Mouse (Mus musculus) megakaryocyte, embryonic 14.5 days (primary cell): Measurements from ENCODE around the gene Vmp1. TPM values are rescaled to one million over a fixed set of nuclear protein-coding genes. Genes with fewer than 3 reads are reported as not detected.

Experiments
- H3K27me3 ChIP-seq: replicated peaks from 2 replicates; pipeline ENCODE3; 2012; ENCODE audit warnings: inconsistent platforms
- H3K36me3 ChIP-seq: replicated peaks from 2 replicates; pipeline ENCODE3; 2012; ENCODE audit warnings: low read length, inconsistent platforms, mixed read lengths
- H3K4me1 ChIP-seq: 2 replicates; pipeline ENCODE4 v1.6.1; 2012; ENCODE audit warnings: inconsistent platforms
- H3K4me3 ChIP-seq: replicated peaks from 2 replicates; pipeline ENCODE3; 2012; ENCODE audit warnings: moderate library complexity, mild to moderate bottlenecking, inconsistent platforms
- H3K9me3 ChIP-seq: 2 replicates; pipeline ENCODE4 v1.6.1; 2012; ENCODE audit warnings: inconsistent platforms
- FLI1 ChIP-seq: IDR thresholded peaks from 2 replicates; pipeline ENCODE4 v1.6.1; 2012; ENCODE audit warnings: low read length, inconsistent platforms, mixed read lengths
- GATA1 ChIP-seq: IDR thresholded peaks from 3 replicates; pipeline ENCODE4 v1.6.1; 2012; ENCODE audit warnings: mixed read lengths, low read length, inconsistent platforms, borderline replicate concordance
- polyA plus RNA-seq: library from polyadenylated mRNA; stranded (reverse); fragments of >175 nt; gene quantifications from 2 replicates; pipeline ENCODE4 v1.2.3, GENCODE M21; 2012; ENCODE audit warnings: low replicate concordance; ENCODE audit not compliant: insufficient read depth

Vmp1 gene
- polyA plus RNA-seq, 1 experiment = 25.4 TPM

- H3K4me1 ChIP-seq = peaks cover 32% of the 10 kb centered on the region; the same call in 1 of the 2 replicates
- H3K36me3 ChIP-seq = peaks cover 13% of the 10 kb centered on the region
- TF ChIP-seq GATA1 (no peak), FLI1 (no peak)
- H3K27me3 ChIP-seq = no peaks in the 10 kb centered on the region
- H3K9me3 ChIP-seq = no peaks in the 10 kb centered on the region
- no peak overlapping the region for H3K4me3 ChIP-seq
Observed at GRCm38 (mm10) chr11:86678957-86679356, 4.7 kb downstream of the Vmp1 start.

GRCm38 (mm10) chr11:86675520-86675919 is 8.1 kb downstream of the Vmp1 start:
- peaks cover 13% of the 10 kb centered on the region for H3K36me3 ChIP-seq
- H3K4me1 ChIP-seq = peaks cover 49% of the 10 kb centered on the region
- H3K9me3 ChIP-seq = no peaks in the 10 kb centered on the region
- TF ChIP-seq GATA1 (no peak), FLI1 (no peak)
- no peak overlapping the region for H3K4me3 ChIP-seq
- H3K27me3 ChIP-seq = no peaks in the 10 kb centered on the region

DNA sequence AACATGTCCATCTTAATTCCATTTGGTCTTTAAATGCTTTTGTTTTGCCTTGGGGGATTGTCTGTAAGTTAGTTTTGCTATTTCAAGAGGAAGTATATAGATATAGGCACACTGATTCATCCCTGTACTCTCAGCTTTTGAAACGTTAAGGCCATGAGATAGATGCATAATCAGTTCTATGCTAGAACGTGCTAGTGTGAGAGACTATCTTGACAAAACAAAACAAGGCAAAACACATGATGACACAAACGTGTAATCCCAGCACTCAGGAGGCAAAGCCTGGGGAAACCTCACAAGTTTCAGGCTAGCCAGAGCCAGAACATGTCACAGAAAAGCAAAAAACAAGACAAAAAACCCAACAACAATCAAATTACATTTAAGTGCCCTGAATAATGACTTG is 10.9 kb downstream of the Vmp1 start:
- TF ChIP-seq FLI1 (no peak), GATA1 (no peak)
- Histone ChIP-seq H3K36me3 (peaks cover 13% of the 10 kb centered on the region), H3K9me3 (no peaks in the 10 kb centered on the region), H3K4me1 (peaks cover 53% of the 10 kb centered on the region), H3K4me3 (no peak overlapping the region), H3K27me3 (no peaks in the 10 kb centered on the region)

DNA sequence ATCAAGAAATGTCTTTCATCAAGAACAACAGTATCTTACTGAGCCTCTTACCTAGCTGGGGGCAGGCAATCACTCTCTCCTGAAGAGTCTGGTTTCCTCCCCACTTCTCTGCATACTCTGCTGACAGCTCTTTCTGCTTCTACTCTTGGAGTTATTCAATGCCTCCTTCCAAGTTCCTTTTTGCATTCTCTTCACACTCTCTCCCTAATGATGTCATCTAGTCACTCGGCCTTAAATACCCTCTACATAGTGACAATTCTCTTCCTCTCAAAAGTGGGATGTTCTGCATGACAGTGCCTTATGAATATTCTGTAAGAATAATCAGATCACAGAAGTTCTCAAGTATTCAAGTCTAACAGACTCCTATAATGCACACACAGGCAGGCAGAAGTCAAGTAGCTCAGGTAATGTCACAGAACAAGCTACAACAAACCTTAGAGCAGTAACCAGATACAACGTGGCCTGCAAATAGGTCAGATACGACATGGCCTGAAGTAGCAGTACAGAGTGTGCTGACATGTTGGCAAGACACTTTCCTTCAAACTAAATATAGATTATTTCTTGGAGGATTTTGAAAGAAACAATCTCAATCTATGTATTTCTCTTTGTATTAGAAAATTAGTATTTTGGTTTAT is 12.5 kb downstream of the Vmp1 start:
- no peaks in the 10 kb centered on the region for H3K27me3 ChIP-seq
- H3K4me3 ChIP-seq = no peak overlapping the region
- peaks cover 59% of the 10 kb centered on the region for H3K4me1 ChIP-seq
- TF ChIP-seq GATA1 (no peak), FLI1 (no peak)
- H3K9me3 ChIP-seq = no peaks in the 10 kb centered on the region
- H3K36me3 ChIP-seq = peaks cover 2% of the 10 kb centered on the region

DNA sequence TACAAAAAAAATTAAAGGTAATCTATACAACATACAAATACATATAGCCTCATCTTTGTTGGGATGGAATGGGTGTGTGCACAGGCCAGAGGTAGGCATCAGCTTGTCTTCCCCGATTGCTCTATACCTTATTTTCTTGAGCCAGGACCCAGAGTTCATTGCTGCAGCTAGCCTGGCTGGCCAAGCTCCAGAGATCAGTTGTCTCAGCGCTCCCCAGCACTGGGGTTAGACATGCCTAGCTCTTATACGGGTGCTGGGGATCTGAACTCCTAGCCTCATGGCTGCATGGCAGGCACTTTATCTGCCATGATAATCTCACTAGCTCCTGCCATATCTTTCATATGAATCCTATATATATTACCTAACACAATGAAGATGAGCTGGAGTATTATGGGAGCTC is 15.5 kb downstream of the Vmp1 start:
- Histone ChIP-seq H3K4me3 (no peak overlapping the region), H3K36me3 (peaks cover 24% of the 10 kb centered on the region), H3K4me1 (peaks cover 62% of the 10 kb centered on the region), H3K27me3 (no peaks in the 10 kb centered on the region), H3K9me3 (no peaks in the 10 kb centered on the region)
- no peak for TF ChIP-seq FLI1
- TF ChIP-seq GATA1 = no peak

- TF ChIP-seq GATA1 (no peak), FLI1 (no peak)
- H3K27me3 ChIP-seq = no peaks in the 10 kb centered on the region
- H3K9me3 ChIP-seq = no peaks in the 10 kb centered on the region
- peaks cover 28% of the 10 kb centered on the region for H3K36me3 ChIP-seq
- H3K4me3 ChIP-seq = no peak overlapping the region
- peaks cover 60% of the 10 kb centered on the region for H3K4me1 ChIP-seq
Observed at GRCm38 (mm10) chr11:86667553-86667952, 16.1 kb downstream of the Vmp1 start.

- Histone ChIP-seq H3K9me3 (no peaks in the 10 kb centered on the region), H3K27me3 (no peaks in the 10 kb centered on the region), H3K4me1 (peaks cover 44% of the 10 kb centered on the region), H3K36me3 (peaks cover 53% of the 10 kb centered on the region), H3K4me3 (no peak overlapping the region)
- TF ChIP-seq GATA1 (no peak), FLI1 (no peak)
Observed at GRCm38 (mm10) chr11:86664406-86664805, 19.2 kb downstream of the Vmp1 start.

- H3K4me3 ChIP-seq = no peak overlapping the region
- no peaks in the 10 kb centered on the region for H3K9me3 ChIP-seq
- no peak for TF ChIP-seq FLI1
- TF ChIP-seq GATA1 = no peak
- H3K4me1 ChIP-seq = peaks cover 40% of the 10 kb centered on the region
- H3K27me3 ChIP-seq = no peaks in the 10 kb centered on the region
- H3K36me3 ChIP-seq = peaks cover 58% of the 10 kb centered on the region
Observed at GRCm38 (mm10) chr11:86663977-86664376, 19.7 kb downstream of the Vmp1 start.

- Histone ChIP-seq H3K4me1 (peaks cover 38% of the 10 kb centered on the region), H3K9me3 (no peaks in the 10 kb centered on the region), H3K36me3 (peaks cover 61% of the 10 kb centered on the region), H3K27me3 (no peaks in the 10 kb centered on the region), H3K4me3 (no peak overlapping the region)
- no peak for TF ChIP-seq FLI1
- no peak for TF ChIP-seq GATA1
Observed at GRCm38 (mm10) chr11:86662986-86663895, 20.4 kb downstream of the Vmp1 start.

- H3K36me3 ChIP-seq = peaks cover 39% of the 10 kb centered on the region
- H3K27me3 ChIP-seq = no peaks in the 10 kb centered on the region
- no peak overlapping the region for H3K4me3 ChIP-seq
- TF ChIP-seq GATA1 (no peak), FLI1 (no peak)
- no peaks in the 10 kb centered on the region for H3K9me3 ChIP-seq
- peaks cover 42% of the 10 kb centered on the region for H3K4me1 ChIP-seq
Observed at GRCm38 (mm10) chr11:86657863-86658262, 25.8 kb downstream of the Vmp1 start.
